Mouse (Mus musculus): ENCODE results near the gene Galnt4. TPM values are rescaled to one million over a fixed set of nuclear protein-coding genes. Genes with fewer than 3 reads are reported as not detected.
A peak's percentile ranks its signal among the peaks of the same experiment; 100 is the strongest.

Galnt4 gene
- polyA plus RNA-seq, 1 experiment from 2014 or later, result 10.0 TPM

GRCm38 (mm10) chr10:99089906-99090305, 18.1 kb upstream of the Galnt4 start:
- no peak for ATAC-seq (ENCODE audit: insufficient number of reproducible peaks, low FRiP score, low TSS enrichment, low read depth)
- H3K27ac ChIP-seq (replicated peaks), result no peak overlapping the region
- 76% methylated on average over 6 of the region's 6 CpGs for WGBS
- H3K9ac ChIP-seq, result no peak overlapping the region
- 0 out of 2 replicates have a peak, but pooled peaks cover 4% of the 10 kb centered on the region for H3K27me3 ChIP-seq
- no peak overlapping the region for H3K4me3 ChIP-seq (replicated peaks)
- no peaks in the 10 kb centered on the region for H3K9me3 ChIP-seq (replicated peaks)
- H3K36me3 ChIP-seq, result no peaks in the 10 kb centered on the region
- H3K4me1 ChIP-seq, result peaks cover 4% of the 10 kb centered on the region; the same call in 1 of the 2 replicates
- H3K4me2 ChIP-seq (replicated peaks), result no peak overlapping the region

- 83% methylated on average over 2 of the region's 2 CpGs for WGBS
Measured at GRCm38 (mm10) chr10:99093364-99093763, 14.6 kb upstream of the Galnt4 start.

GRCm38 (mm10) chr10:99095114-99095513, 12.8 kb upstream of the Galnt4 start:
- no peak overlapping the region for H3K4me3 ChIP-seq (replicated peaks)
- no peaks in the 10 kb centered on the region for H3K9me3 ChIP-seq (replicated peaks)
- no peak overlapping the region for H3K27ac ChIP-seq (replicated peaks)
- ATAC-seq (ENCODE audit: insufficient number of reproducible peaks, low FRiP score, low TSS enrichment, low read depth), result no peak
- H3K36me3 ChIP-seq, result no peaks in the 10 kb centered on the region
- H3K27me3 ChIP-seq, result no peaks in the 10 kb centered on the region
- no peak overlapping the region for H3K4me2 ChIP-seq (replicated peaks)
- WGBS, result 78% methylated on average over 2 of the region's 2 CpGs
- no peaks in the 10 kb centered on the region for H3K4me1 ChIP-seq
- H3K9ac ChIP-seq, result no peak overlapping the region

More at GRCm38 (mm10) chr10:99093364-99093763, 14.6 kb upstream of the Galnt4 start:
- H3K9ac ChIP-seq, result no peak overlapping the region
- no peak overlapping the region for H3K4me3 ChIP-seq (replicated peaks)
- no peaks in the 10 kb centered on the region for H3K27me3 ChIP-seq
- no peak overlapping the region for H3K4me2 ChIP-seq (replicated peaks)
- H3K27ac ChIP-seq (replicated peaks), result no peak overlapping the region
- H3K4me1 ChIP-seq, result no peaks in the 10 kb centered on the region
- no peaks in the 10 kb centered on the region for H3K9me3 ChIP-seq (replicated peaks)
- ATAC-seq (ENCODE audit: insufficient number of reproducible peaks, low FRiP score, low TSS enrichment, low read depth), result no peak
- no peaks in the 10 kb centered on the region for H3K36me3 ChIP-seq

GRCm38 (mm10) chr10:99097374-99097773, 10.6 kb upstream of the Galnt4 start:
- ATAC-seq (ENCODE audit: insufficient number of reproducible peaks, low FRiP score, low TSS enrichment, low read depth), result no peak
- Histone ChIP-seq H3K27me3 (no peaks in the 10 kb centered on the region), H3K9ac (no peak overlapping the region), H3K4me2 (replicated peaks) (no peak overlapping the region), H3K9me3 (replicated peaks) (no peaks in the 10 kb centered on the region), H3K36me3 (no peaks in the 10 kb centered on the region), H3K4me3 (replicated peaks) (no peak overlapping the region), H3K27ac (replicated peaks) (no peak overlapping the region), H3K4me1 (no peaks in the 10 kb centered on the region)
- 70% methylated on average over 10 of the region's 10 CpGs for WGBS

- peaks cover 13% of the 10 kb centered on the region for H3K36me3 ChIP-seq
- no peaks in the 10 kb centered on the region for H3K27me3 ChIP-seq
- WGBS, result 75% methylated on average over 3 of the region's 3 CpGs
- peaks cover 17% of the 10 kb centered on the region for H3K4me1 ChIP-seq
- no peak overlapping the region for H3K4me3 ChIP-seq (replicated peaks)
- H3K9ac ChIP-seq, result no peak overlapping the region
- no peak for ATAC-seq (ENCODE audit: insufficient number of reproducible peaks, low FRiP score, low TSS enrichment, low read depth)
- H3K4me2 ChIP-seq (replicated peaks), result no peak overlapping the region
- H3K27ac ChIP-seq (replicated peaks), result no peak overlapping the region
- no peaks in the 10 kb centered on the region for H3K9me3 ChIP-seq (replicated peaks)
Measured at GRCm38 (mm10) chr10:99105522-99105921, 2.4 kb upstream of the Galnt4 start.

GRCm38 (mm10) chr10:99106311-99106702, 1.7 kb upstream of the Galnt4 start:
- WGBS, result 25% methylated on average over 8 of the region's 8 CpGs
- peak overlapping the region; percentile 90 for H3K27ac ChIP-seq (replicated peaks)

GRCm38 (mm10) chr10:99106703-99107631, 992 bp upstream of the Galnt4 start, which contains the start of gene Poc1b:
Gene Poc1b (plus strand): TSS chr10:99107036.
- H3K4me2 ChIP-seq (replicated peaks), result peak within 1 kb of the TSS; percentile 95
- H3K27ac ChIP-seq (replicated peaks), result peak within 1 kb of the TSS; percentile 90
- no peaks in the 10 kb centered on the region for H3K9me3 ChIP-seq (replicated peaks)
- peak within 1 kb of the TSS; percentile 96 for H3K4me3 ChIP-seq (replicated peaks)
- WGBS, result under 1% methylated on average over 105 of the region's 106 CpGs
- H3K9ac ChIP-seq, result peak within 1 kb of the TSS; percentile 78
- peaks cover 17% of the 10 kb centered on the region for H3K4me1 ChIP-seq
- peak; percentile 93 for ATAC-seq (ENCODE audit: insufficient number of reproducible peaks, low FRiP score, low TSS enrichment, low read depth)
- H3K27me3 ChIP-seq, result no peaks in the 10 kb centered on the region
- peaks cover 13% of the 10 kb centered on the region for H3K36me3 ChIP-seq

More at GRCm38 (mm10) chr10:99106311-99106702, 1.7 kb upstream of the Galnt4 start:
- no peak for ATAC-seq (ENCODE audit: insufficient number of reproducible peaks, low FRiP score, low TSS enrichment, low read depth)
- H3K4me3 ChIP-seq (replicated peaks), result peak overlapping the region; percentile 96
- H3K9ac ChIP-seq, result peak overlapping the region; percentile 78; the same call in 1 of the 2 replicates
- no peaks in the 10 kb centered on the region for H3K27me3 ChIP-seq
- H3K4me1 ChIP-seq, result peaks cover 17% of the 10 kb centered on the region
- H3K4me2 ChIP-seq (replicated peaks), result peak overlapping the region; percentile 95
- peaks cover 13% of the 10 kb centered on the region for H3K36me3 ChIP-seq
- H3K9me3 ChIP-seq (replicated peaks), result no peaks in the 10 kb centered on the region

- Histone ChIP-seq H3K4me2 (replicated peaks) (peak overlapping the region; percentile 95), H3K9me3 (replicated peaks) (no peaks in the 10 kb centered on the region), H3K4me1 (peaks cover 17% of the 10 kb centered on the region), H3K36me3 (peaks cover 13% of the 10 kb centered on the region), H3K9ac (peak overlapping the region; percentile 78), H3K4me3 (replicated peaks) (peak overlapping the region; percentile 96), H3K27me3 (no peaks in the 10 kb centered on the region), H3K27ac (replicated peaks) (peak overlapping the region; percentile 90)
- ATAC-seq (ENCODE audit: insufficient number of reproducible peaks, low FRiP score, low TSS enrichment, low read depth), result no peak
- WGBS, result 30% methylated on average over 12 of the region's 12 CpGs
Measured at GRCm38 (mm10) chr10:99108431-99108982, 548 bp downstream of the Galnt4 start.

GRCm38 (mm10) chr10:99113533-99113932, 5.6 kb downstream of the Galnt4 start:
- H3K27me3 ChIP-seq, result no peaks in the 10 kb centered on the region
- H3K4me1 ChIP-seq, result peaks cover 11% of the 10 kb centered on the region
- H3K9ac ChIP-seq, result no peak overlapping the region
- H3K9me3 ChIP-seq (replicated peaks), result no peaks in the 10 kb centered on the region
- no peak overlapping the region for H3K4me3 ChIP-seq (replicated peaks)
- WGBS, result 44% methylated on average over 3 of the region's 3 CpGs
- no peak overlapping the region for H3K27ac ChIP-seq (replicated peaks)
- H3K36me3 ChIP-seq, result peaks cover 13% of the 10 kb centered on the region
- ATAC-seq (ENCODE audit: insufficient number of reproducible peaks, low FRiP score, low TSS enrichment, low read depth), result no peak
- no peak overlapping the region for H3K4me2 ChIP-seq (replicated peaks)

GRCm38 (mm10) chr10:99114295-99114694, 6.3 kb downstream of the Galnt4 start:
- ATAC-seq (ENCODE audit: insufficient number of reproducible peaks, low FRiP score, low TSS enrichment, low read depth), result no peak
- WGBS, result 83% methylated on average over 8 of the region's 8 CpGs
- Histone ChIP-seq H3K9ac (no peak overlapping the region), H3K27me3 (no peaks in the 10 kb centered on the region), H3K4me3 (replicated peaks) (no peak overlapping the region), H3K27ac (replicated peaks) (no peak overlapping the region), H3K36me3 (peaks cover 11% of the 10 kb centered on the region), H3K9me3 (replicated peaks) (no peaks in the 10 kb centered on the region), H3K4me1 (peaks cover 14% of the 10 kb centered on the region), H3K4me2 (replicated peaks) (no peak overlapping the region)

GRCm38 (mm10) chr10:99115471-99116236, 7.7 kb downstream of the Galnt4 start:
- Histone ChIP-seq H3K36me3 (no peaks in the 10 kb centered on the region), H3K9ac (no peak overlapping the region), H3K4me3 (replicated peaks) (no peak overlapping the region), H3K27ac (replicated peaks) (no peak overlapping the region), H3K27me3 (no peaks in the 10 kb centered on the region), H3K9me3 (replicated peaks) (no peaks in the 10 kb centered on the region), H3K4me1 (peaks cover 14% of the 10 kb centered on the region), H3K4me2 (replicated peaks) (no peak overlapping the region)
- ATAC-seq (ENCODE audit: insufficient number of reproducible peaks, low FRiP score, low TSS enrichment, low read depth), result no peak
- WGBS, result 52% methylated on average over 18 of the region's 18 CpGs

Data from embryonic facial prominence, embryonic 15.5 days (tissue).